Mouse (Mus musculus): ENCODE data around the gene Mta3.

DNA sequence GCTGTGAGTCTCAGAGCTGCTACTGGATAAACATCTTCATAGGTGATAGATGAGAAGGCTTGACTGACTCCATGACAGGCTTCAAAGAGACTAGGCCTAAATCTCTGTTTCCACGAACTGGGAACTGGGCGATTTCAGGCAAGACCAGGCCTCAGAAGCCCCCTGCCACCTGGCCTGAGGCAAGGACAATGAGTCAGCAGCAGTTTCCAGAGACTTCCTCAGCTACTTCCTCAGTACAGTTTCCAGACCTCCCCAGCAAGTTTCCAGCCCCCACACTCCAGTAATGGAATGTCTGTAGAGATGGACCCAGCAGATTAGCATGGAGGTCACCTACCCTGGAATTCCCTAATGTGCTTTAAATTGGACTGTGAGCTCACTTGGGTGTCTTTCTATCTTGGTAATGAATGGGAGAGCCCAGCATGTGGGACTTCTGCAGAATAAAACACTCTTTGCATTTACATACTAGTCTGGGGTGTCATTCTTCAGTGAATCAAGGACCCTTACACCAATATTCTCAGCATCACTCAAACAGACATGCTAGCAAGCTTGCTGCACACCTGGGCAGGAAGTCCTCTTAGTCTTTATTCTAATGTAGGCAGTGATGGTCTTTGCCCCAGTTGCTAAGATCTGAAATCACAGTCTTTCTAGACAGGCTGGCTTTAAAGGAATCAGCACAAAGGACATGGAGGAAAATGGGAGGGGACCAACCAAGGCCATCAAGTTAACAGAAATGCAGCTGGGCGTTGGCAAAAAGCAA, 37.9 kb upstream of the Mta3 start:
- TF ChIP-seq CTCF (conservative IDR thresholded peaks at IDR 0.05 in 1 of 2, IDR thresholded peaks at IDR 0.05 in 1 of 2; ENCODE audit: low read depth in 2 of 2, low read length in 2 of 2), result no peak
- no peak for TF ChIP-seq ZMIZ1 (IDR thresholded peaks at IDR 0.05; ENCODE audit: low read depth, low read length)
- TF ChIP-seq POLR2A (IDR thresholded peaks at IDR 0.05; ENCODE audit: low read depth, low read length), result no peak
